Mouse (Mus musculus) heart, postnatal 14 days (tissue): ENCODE data around the gene Akr1b10. TPM values are rescaled to one million over a fixed set of nuclear protein-coding genes. Genes with fewer than 3 reads are reported as not detected.
A peak's percentile ranks its signal among the peaks of the same experiment; 100 is the strongest.
"Not testable (repeated sequence)": the region's sequence is repeated elsewhere in the genome, so short reads cannot be mapped to it uniquely, and the experiment has no call there.

Source experiments
- DNase-seq, 2 experiments: peaks; one replicate each; pipeline ENCODE4 v3.0.0; 2021 to 2022
- intact Hi-C: fragments of 180-260 bp; cut with DNase I; formaldehyde crosslinking; loops from one replicate; pipeline ENCODE4 v1.15.1; 2025
- total RNA-seq, 2 experiments: library from RNA; stranded (reverse); gene quantifications; 2 replicates each; pipeline ENCODE4 v1.2.3; 2021

Akr1b10 gene
- total RNA-seq, 2 experiments from 2014 or later, result 63.4 to 70.7 TPM

DNA sequence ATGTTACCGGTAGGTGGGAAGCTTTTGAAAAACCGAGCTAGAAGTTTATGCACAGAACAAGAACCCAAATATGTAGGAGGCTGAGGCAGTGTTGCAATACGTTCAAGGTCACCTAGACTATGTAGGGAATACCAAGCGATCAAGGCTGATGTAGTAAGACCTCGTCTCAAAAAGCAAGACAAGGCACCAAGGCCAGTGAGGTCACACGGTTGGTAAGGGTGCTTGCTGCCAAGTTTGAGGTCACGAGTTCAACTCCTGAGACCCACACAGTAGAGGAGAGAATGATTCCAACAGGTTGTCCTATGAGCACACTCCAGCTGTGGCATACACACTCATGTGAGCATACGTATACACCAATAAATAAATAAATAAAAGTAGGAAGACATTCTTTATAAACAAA lies 13.9 kb upstream of the Akr1b10 start:
- intact Hi-C loops, result loop anchor here (5.0 kb wide), 1 partner anchor 77 kb away; no protein-coding TSS in a partner anchor
- no peak for DNase-seq

DNA sequence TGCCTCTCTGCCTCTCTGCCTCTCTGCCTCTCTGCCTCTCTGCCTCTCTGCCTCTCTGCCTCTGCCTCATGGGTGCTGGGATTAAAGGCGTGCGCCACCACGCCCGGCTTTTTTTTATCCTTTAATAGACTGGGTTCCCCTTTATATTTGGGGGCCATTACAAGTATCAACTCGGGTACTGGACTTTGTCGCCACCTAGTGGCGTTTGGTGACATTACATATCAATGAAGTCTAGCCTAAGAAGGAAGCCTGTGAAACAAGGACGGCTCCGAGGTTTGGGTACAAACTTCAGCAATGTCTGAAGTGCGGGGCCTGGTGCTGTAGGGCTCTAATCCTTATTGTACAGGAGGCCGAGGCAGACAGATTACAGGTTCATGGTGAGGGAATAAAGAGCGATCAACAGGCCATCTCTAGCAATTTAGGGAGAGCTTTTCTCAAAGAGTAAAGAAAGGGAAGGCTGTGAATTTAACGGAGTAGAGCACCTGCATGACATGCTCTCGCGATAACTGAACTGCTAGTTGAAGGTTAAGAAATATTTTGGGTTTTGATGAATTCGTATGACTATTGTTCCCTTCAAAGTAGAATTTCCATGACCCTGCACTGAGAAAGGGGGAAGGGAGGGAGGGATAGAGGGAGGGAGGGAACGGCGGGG lies 12.2 kb upstream of the Akr1b10 start:
- intact Hi-C loops, result loop anchor here (1.0 to 5.0 kb wide), 2 partner anchors 75 to 79 kb away; no protein-coding TSS in a partner anchor
- DNase-seq, result peak; percentile 79 to 87

DNA sequence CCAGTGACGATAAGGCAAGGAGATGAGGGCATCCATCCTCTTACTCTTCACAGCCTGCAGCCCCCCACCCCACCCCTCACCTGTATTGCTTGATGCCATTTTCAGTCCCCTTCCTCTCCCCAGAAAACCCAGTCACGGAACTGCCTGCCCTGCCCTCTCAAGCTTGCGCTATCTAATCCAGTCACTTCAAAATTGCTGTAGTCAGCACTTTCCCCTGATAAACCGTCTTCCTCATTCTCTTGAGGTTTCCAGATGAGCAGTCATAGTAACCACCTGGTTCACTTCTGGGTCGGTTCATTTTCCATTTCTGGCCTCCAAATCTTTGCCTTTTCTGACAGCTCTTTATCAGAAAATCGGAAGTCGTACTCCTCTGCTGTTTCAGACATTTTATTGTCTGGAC lies 10.2 kb upstream of the Akr1b10 start:
- DNase-seq, result no peak
- intact Hi-C loops, result loop anchor here (5.0 kb wide), 1 partner anchor 73 kb away; no protein-coding TSS in a partner anchor

DNA sequence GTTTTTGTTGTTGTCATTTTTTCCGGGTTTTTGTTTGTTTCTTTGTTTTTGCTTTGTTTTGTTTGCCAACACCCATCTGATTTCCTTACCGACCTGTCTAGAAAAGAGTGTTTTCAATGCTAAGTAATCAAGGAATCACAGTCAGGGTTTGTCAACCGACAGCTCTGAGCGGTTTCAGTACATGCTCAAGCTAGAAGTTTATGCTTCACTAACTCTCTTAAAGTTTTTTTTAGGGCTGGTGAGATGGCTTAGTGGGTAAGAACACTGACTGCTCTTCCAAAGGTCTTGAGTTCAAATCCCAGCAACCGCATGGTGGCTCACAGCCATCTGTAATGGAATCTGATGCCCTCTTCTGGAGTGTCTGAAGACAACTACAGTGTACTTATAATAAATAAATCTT lies 8.1 kb upstream of the Akr1b10 start:
- intact Hi-C loops, DNase-seq: not testable (repeated sequence)

DNA sequence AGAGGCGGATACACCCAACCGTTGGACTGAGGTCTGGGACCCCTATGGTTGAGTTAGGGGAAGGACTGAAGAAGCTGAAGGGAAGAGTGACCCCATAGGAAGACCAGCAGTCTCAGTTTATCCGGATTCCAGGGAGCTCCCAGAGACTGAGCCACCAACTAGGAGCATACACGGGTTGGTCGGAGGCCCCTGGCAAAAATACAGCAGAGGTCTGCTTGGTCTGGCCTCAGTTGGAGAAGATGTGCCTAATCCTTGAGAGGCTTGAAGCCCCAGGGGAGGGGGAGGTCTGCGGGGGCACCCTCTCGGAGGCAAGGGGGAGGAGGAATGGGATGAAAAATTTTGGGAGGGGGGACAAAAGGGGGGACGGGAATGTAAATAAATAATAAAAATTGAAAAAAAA lies 617 bp upstream of the Akr1b10 start:
- intact Hi-C loops, result no loop called here

DNA sequence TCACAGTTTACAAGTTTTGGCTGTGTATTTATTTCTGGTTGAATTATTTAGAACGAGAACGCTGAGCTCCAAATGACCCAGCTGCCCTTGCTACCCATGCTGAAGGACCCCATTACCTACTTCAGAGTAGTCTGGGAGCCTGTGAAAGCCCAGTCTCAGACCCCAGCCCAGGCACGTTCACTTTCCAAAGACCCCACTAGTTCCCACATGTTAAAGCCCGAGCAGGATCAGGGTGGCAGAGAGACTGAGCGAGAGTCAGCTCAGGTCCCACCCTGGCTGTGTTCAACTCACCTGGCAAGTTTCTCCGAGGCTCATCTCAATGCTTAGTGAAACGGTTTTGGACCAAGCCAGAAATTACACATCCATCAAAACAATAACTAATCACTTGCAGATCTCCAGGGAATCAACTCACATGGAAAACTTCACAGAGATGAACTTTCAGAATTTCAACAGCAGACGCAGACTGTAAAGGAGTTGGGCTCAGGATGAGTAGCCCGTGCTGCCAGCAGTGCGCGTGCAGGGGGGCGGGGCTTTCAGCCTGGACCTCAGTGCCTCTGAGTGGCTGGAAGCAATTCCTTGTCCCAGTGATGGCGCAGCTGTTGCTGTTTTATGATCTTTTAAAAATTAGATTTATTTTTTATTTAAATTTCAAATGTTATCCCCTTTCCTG lies 818 bp downstream of the Akr1b10 start:
- DNase-seq, result peak; percentile 66 to 70
- intact Hi-C loops, result no loop called here

More for the DNA sequence above, 617 bp upstream of the Akr1b10 start:
- DNase-seq, result no peak

DNA sequence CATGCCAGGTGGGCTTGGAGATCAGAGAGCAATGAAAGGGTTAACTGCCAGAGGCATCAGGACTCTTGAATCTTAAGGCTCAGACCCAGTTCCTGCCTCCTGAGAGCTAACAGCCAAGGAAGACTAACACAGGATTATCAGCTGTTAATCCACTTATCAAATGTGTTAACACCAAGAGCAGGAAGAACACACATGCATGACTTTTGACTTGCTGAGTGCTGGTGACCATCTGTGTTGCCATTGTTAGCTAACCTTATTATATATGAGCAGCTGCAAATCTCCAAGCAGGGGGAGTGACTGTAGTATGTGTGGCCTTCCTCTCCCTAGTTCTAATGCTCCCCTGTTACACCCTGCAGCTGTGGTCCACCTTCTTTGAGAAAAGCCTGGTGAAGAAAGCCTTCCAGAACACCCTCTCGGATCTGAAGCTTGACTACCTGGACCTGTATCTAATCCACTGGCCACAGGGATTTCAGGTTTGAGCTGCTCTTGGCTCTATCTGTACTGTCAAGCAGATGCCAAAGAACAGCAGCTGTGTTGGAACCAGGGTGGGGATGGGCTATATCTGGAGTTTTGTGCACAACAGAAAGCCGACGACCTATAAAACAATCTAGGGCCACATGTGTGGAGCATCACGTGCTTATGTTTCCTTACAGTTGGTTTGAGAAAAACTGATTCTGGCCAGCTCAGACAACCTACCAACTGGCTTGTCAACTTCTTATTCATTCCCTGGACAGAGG lies 4.6 kb downstream of the Akr1b10 start:
- intact Hi-C loops, result no loop called here
- no peak for DNase-seq

DNA sequence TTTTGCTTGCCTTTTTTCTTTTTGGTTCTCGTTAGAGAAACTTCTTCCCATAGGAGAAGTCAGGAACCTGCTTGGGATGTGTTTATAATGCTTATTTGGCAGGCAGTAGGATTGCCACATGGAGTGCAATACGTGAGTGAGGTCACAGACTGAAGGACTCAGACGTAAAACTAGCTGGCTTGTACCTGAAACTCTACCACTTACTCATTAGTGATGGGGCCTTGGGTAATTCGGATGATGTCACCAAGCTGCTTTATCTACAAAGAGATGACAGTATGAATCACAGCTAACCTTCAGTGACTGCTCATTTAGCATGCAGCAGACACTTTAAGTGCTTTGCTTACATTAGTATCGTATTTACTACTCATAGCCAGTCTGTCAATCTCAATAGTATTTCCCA lies 11.9 kb downstream of the Akr1b10 start:
- intact Hi-C loops, result no loop called here
- DNase-seq, result no peak

DNA sequence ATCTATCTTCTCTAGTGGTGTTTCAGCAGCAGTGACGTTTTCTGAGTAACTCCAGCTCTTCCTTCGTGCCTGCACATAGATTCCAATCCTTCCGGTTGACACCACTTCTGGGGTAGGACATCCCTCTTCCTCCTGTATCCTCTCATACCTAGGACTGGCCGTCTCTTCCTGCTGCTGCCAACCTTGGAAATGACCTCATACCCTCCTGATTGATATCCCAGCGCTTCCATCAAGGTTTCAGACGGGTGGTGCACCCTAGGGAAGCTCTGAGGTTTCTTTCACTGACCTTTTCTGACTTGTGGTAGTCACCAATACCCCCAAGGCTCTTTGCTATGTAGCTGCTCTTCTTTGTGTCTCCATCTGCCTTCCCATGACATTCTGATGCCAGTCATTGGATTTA lies 14.4 kb downstream of the Akr1b10 start:
- intact Hi-C loops, result no loop called here
- no peak for DNase-seq

DNA sequence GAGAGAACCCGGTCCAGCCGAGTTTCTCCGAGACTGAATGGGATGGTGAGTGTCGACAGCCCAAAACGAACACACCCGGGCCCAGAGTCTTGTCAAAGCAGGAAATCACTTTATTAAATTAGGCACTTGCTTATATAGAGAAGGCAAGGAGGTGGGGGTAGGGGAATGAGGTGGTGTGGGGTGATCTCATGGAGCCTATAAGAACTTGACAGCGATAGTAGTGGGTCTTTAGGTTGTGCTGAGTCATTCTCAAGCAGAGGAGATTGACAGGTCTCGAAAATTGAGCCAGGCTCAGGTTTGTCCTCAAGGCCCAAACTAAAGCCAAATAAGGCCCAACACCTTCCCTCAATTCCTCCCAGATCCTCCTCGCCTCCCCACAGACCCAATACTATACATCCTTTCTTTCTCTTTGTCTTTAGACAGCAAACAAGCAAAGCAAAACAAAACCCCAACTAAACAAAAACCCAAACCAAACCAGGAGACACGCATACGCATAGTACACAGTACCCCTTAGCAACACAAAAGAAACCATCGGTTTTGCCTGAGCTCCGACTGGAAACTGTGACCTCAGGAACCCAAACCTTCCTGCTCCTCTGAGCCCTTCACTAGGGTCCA lies 15.7 kb downstream of the Akr1b10 start:
- no peak for DNase-seq
- intact Hi-C loops, result no loop called here

DNA sequence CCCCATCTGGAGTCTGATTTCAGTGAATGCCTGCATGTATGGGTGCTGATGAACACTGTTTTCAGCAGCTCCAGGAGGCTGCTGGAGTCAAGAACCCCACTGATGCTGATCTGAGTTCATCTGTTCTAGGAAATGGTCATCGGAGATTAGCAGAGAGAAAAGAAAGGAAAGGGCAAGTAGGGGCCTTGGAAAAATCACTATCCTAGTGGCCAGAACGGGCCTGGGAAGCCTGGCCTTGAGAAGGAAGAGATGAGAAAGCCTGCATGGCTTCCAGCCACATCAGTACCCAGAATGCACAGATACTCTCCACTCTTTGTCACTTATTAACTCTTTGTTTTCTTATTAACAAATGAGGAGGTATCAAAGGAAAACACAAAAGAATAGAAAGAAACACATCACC lies 16.7 kb downstream of the Akr1b10 start:
- intact Hi-C loops, result no loop called here
- DNase-seq, result no peak

DNA sequence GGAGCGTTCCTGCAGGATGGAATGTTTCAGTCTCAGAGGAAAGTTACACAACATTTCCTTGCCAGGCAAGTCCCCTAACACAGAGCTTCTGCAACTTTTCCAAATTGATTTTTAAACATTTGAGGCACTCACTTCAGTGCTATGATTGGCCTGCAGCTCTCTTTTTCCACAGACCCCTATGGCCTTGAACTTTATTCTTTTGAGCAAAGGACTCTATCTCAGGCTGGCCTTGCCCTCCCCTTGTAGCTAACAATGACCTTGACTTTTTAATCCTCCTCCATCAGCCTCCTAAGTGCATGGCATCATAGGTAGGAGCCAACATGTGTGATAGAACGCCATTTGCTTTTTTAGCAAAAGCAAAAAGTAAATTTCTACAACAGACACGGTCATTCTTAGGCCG lies 22.7 kb downstream of the Akr1b10 start:
- no peak for DNase-seq
- intact Hi-C loops, result no loop called here

DNA sequence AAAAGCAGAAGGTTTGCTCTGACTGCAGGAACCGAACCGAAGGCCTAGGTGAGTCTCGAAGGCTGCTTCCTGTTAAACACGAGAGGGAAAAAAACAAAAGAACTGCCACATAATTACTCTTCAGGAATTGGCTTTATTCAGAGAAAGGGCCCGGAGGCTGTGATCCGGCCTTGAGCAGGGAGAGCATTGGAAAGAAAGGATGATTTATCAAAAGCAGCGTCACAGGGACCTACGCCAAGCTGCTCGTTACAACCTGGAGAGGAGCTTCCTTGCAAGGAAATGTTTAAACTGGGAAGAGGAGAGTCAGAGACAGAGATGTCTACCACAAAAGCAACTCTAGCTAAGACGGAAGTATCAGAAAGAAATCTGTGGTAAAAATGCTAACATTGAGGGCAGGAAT lies 23.4 kb downstream of the Akr1b10 start:
- intact Hi-C loops, result no loop called here
- DNase-seq, result no peak

DNA sequence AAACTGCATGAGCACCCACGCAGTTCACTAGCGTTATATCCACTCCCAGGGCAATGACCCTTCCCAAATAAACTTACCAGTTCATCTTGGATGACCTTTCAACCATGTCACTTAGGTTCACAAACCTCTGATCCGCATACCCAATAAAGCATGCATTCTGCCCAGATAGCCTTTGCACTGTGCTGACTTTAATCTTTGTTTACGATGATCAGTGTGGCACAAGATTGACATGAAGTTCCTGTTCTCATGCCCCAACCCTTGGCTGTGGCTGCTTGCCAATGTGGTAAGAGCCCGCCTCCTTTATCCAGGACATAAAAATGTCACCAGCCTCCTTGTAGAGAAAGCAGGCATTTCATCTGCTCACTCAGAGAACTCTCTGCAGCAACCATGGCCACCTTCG lies 28.0 kb downstream of the Akr1b10 start, which contains the start of gene Akr1b7:
TSS of gene Akr1b7 (plus strand) at position 312 of the 400 bp plus-strand sequence.
- intact Hi-C loops, result no loop called here
- no peak for DNase-seq

DNA sequence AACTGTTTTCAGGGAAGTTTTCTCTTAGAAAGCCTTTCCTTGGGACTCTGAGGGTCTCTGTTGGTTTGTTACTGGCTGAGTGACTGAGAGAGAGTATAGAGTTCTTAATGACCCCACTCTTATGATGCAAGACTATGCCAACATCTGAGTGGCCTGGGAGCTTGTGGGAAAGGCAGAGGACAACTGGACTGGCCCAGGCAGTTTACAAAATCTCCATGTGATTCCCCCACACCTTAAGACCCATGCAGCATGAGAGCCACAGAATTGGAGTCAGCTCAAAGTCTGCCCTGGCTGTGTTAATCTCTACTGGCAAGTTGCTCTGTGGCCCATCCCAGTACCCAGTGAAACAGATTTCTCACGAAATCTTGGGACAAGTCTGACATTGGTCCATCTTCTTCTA lies 28.7 kb downstream of the Akr1b10 start:
- intact Hi-C loops, result no loop called here
- DNase-seq, result no peak

DNA sequence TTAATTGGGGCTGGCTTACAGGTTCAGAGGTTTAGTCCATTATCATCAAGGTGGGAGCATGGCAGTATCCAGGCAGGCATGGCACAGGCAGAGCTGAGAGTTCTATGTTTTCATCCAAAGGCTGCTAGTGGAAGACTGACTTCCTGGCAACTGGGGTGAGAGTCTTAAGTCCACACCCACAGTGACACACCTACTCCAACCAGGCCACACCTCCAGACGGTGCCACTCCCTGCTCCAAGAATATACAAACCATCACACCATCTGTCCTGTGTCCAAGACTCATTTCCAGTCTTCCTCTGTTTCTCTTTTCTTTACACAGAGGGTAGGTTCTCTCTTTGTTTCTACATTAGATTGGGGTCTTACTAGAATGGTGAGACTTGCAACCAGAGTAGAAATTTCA lies 29.4 kb downstream of the Akr1b10 start:
- DNase-seq, intact Hi-C loops: not testable (repeated sequence)

DNA sequence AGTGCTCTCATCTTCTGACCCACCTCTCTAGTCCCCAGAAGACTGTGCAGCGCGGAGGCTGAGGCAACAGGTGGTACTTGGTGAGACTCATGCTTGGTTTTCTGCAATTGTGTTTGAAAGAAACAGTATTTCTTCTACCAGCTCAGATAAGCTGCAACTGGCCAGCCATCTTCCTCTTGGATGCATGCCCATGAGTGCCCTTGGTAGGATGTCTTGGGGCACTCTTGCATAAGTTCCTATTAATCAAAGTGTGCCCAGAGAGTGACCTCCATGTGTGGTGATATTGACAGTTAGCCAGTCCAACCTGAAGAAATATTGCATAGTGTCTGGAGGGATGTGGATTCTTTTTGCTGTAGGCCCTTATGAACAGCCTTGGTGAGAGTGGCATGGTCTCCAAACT lies 32.5 kb downstream of the Akr1b10 start:
- intact Hi-C loops, result no loop called here
- DNase-seq, result no peak

DNA sequence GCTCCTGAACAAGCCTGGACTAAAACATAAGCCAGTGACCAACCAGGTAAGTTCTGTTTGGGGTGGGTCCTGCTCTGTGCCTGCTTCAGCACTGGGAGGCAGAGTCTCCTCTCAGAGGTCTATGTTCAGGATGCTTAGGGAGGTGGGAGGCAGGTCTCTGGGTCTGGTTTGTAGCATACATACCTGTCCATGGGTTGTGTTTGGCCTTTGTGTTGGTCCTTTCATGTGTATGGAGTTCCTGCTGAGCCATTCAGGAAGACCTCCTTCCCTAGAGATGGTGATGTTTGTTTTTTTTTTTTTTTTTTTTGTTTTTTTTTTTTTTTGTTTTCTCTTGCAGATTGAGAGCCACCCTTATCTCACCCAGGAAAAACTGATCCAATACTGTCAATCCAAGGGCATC lies 35.1 kb downstream of the Akr1b10 start:
- DNase-seq, result no peak
- intact Hi-C loops, result no loop called here

DNA sequence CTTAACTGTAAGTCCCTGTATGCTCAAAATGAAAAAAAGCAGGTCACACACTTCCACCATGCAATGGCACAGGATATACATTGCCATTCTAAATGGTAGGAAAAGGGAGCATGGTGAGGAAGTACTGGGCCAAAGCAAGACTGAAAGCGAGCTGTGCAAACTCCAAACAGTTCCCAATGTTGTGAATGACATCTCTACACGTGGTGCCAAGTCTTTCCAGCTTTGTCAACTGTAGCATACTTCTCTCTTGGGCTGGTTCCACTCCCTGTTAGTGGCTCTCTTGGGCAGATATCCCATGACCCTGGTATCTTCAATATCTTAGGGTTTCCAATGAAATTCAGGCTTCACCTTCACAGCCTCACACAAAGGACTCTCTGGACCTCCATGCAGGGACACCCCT lies 55.0 kb downstream of the Akr1b10 start:
- intact Hi-C loops, result no loop called here

DNA sequence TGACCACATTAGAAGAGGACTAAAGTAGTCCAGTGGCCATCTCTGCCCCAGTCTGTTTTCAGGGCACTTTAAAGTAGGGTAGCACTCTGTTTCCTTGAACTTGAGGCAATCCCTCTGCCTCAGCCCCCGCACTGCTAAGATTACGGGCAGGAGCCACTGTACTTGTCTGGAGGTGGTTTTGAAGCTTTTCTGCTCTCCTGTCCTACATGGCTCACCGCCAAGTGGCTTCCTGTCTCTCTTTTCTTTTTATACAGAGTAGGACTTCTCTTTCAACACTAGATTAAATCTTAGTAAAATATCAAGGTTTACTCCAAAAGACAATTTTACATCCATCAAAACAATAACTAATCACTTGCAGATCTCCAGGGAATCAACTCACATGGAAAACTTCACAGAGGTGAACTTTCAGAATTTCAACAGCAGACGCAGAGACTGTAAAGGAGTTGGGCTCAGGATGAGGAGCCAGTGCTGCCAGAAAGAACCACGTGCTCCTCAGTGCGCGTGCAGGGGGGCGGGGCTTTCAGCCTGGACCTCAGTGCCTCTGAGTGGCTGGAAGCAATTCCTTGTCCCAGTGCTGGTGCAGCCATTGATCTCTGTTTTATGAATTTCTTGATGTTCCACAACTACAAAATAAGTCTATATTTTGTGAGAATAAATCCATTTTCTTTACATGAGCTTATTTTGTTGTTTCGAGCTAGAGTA lies 57.7 kb downstream of the Akr1b10 start:
- intact Hi-C loops, result no loop called here
- no peak for DNase-seq

More for the DNA sequence above, 55.0 kb downstream of the Akr1b10 start:
- no peak for DNase-seq
